Mouse (Mus musculus) lung, embryonic 16.5 days (tissue): ENCODE measurements around the gene Thoc6. TPM values are rescaled to one million over a fixed set of nuclear protein-coding genes. Genes with fewer than 3 reads are reported as not detected.
A peak's percentile ranks its signal among the peaks of the same experiment; 100 is the strongest.

Experiments
- ATAC-seq: fragments of 200-750 bp; cut with Nextera tagmentation; 2 replicates; pipeline ENCODE4 v1.8.0; 2017; ENCODE audit warnings: low read depth, mild to moderate bottlenecking, moderate library complexity
- H3K27ac ChIP-seq: fragments of 300-500 bp; sonication (generic); 2 replicates; pipeline ENCODE4 v1.5.1; 2014; ENCODE audit warnings: mild to moderate bottlenecking, control low read depth, low read length
- H3K27me3 ChIP-seq: fragments of 300-500 bp; sonication (generic); 2 replicates; pipeline ENCODE4 v1.6.1; 2014; ENCODE audit warnings: low read depth, low read length, mixed read lengths; ENCODE audit not compliant: control insufficient read depth, insufficient read depth
- H3K36me3 ChIP-seq: fragments of 300-500 bp; sonication (generic); 2 replicates; pipeline ENCODE4 v1.6.1; 2014; ENCODE audit warnings: low read length; ENCODE audit not compliant: control insufficient read depth, insufficient read depth
- H3K4me1 ChIP-seq: fragments of 300-500 bp; sonication (generic); replicated peaks from 2 replicates; pipeline ENCODE4 v1.6.1; 2014; ENCODE audit warnings: low read length, mixed read lengths; ENCODE audit not compliant: control insufficient read depth, insufficient read depth
- H3K4me2 ChIP-seq: fragments of 300-500 bp; sonication (generic); 2 replicates; pipeline ENCODE4 v1.6.1; 2014; ENCODE audit warnings: low read depth, low read length, control low read depth
- H3K4me3 ChIP-seq: fragments of 300-500 bp; sonication (generic); 2 replicates; pipeline ENCODE4 v1.5.1; 2014; ENCODE audit warnings: mild to moderate bottlenecking, low read length, control low read depth
- H3K9ac ChIP-seq: fragments of 300-500 bp; sonication (generic); 2 replicates; pipeline ENCODE4 v1.6.1; 2014; ENCODE audit warnings: low read length, control low read depth
- H3K9me3 ChIP-seq: fragments of 300-500 bp; sonication (generic); 2 replicates; pipeline ENCODE4 v1.6.1; 2016; ENCODE audit warnings: low read length; ENCODE audit not compliant: control insufficient read depth
- WGBS: fragments of 180-500 bp; shearing (Covaris S2); extraction: QIAGEN DNeasy Blood & Tissue Kit; methylation state at CpG from one replicate; pipeline ENCODE4 v1.1.7; 2014; 5-methylcytosine and 5-hydroxymethylcytosine counted together
- polyA plus RNA-seq: library from polyadenylated mRNA; unstranded; fragments of >200 nt; fragmentation: Nextera tagmentation; extraction: Ambion mirVana; gene quantifications from 2 replicates; pipeline ENCODE4 v1.2.1, GENCODE M21; 2015

Gene Thoc6
- polyA plus RNA-seq, 1 experiment from 2014 or later: 49.2 TPM

GRCm38 (mm10) chr17:23681086-23681485 lies 7.4 kb upstream of the Thoc6 start:
- H3K4me1 ChIP-seq: peaks cover 26% of the 10 kb centered on the region
- H3K9ac ChIP-seq: no peak overlapping the region
- no peaks in the 10 kb centered on the region for H3K9me3 ChIP-seq
- no peak for ATAC-seq
- H3K4me3 ChIP-seq: 0 out of 2 replicates have a peak overlapping the region, but pooled peaks have one; percentile 5
- no peak overlapping the region for H3K27ac ChIP-seq
- no peaks in the 10 kb centered on the region for H3K36me3 ChIP-seq
- WGBS: 43% methylated on average over 10 of the region's 10 CpGs
- H3K27me3 ChIP-seq: peaks cover 42% of the 10 kb centered on the region
- H3K4me2 ChIP-seq: peak overlapping the region; percentile 55

GRCm38 (mm10) chr17:23680336-23680735 lies 6.7 kb upstream of the Thoc6 start:
- Histone ChIP-seq H3K4me3 (peak overlapping the region; percentile 53), H3K36me3 (no peaks in the 10 kb centered on the region), H3K9me3 (no peaks in the 10 kb centered on the region), H3K27me3 (peaks cover 42% of the 10 kb centered on the region), H3K9ac (peak overlapping the region; percentile 65), H3K4me1 (peaks cover 34% of the 10 kb centered on the region), H3K27ac (peak overlapping the region; percentile 68; the same call in 1 of the 2 replicates), H3K4me2 (peak overlapping the region; percentile 55)
- ATAC-seq: no peak
- 46% methylated on average over 9 of the region's 9 CpGs for WGBS

GRCm38 (mm10) chr17:23679127-23679835 lies 5.6 kb upstream of the Thoc6 start, which contains the start of gene Cldn6:
Gene Cldn6 (plus strand): TSS chr17:23679249.
- Histone ChIP-seq H3K4me3 (peak within 1 kb of the TSS; percentile 53), H3K4me1 (peaks cover 44% of the 10 kb centered on the region), H3K27ac (peak within 1 kb of the TSS; percentile 68), H3K4me2 (peak within 1 kb of the TSS; percentile 55), H3K9ac (peak within 1 kb of the TSS; percentile 65), H3K27me3 (peaks cover 41% of the 10 kb centered on the region), H3K36me3 (no peaks in the 10 kb centered on the region), H3K9me3 (no peaks in the 10 kb centered on the region)
- ATAC-seq: peak; percentile 11; the same call in 1 of the 2 replicates
- 2% methylated on average over 38 of the region's 38 CpGs for WGBS

GRCm38 (mm10) chr17:23677236-23677679 lies 3.6 kb upstream of the Thoc6 start, which contains the start of gene Tnfrsf12a:
Gene Tnfrsf12a (minus strand): TSS chr17:23677468.
- peak; percentile 65 for ATAC-seq
- H3K27me3 ChIP-seq: peaks cover 31% of the 10 kb centered on the region
- peak within 1 kb of the TSS; percentile 74 for H3K4me2 ChIP-seq
- H3K27ac ChIP-seq: peak within 1 kb of the TSS; percentile 47
- H3K9ac ChIP-seq: peak within 1 kb of the TSS; percentile 64
- no peaks in the 10 kb centered on the region for H3K9me3 ChIP-seq
- peaks cover 48% of the 10 kb centered on the region for H3K4me1 ChIP-seq
- H3K4me3 ChIP-seq: peak within 1 kb of the TSS; percentile 54
- H3K36me3 ChIP-seq: no peaks in the 10 kb centered on the region
- WGBS: under 1% methylated on average over 34 of the region's 34 CpGs

- Histone ChIP-seq H3K4me2 (peak overlapping the region; percentile 74), H3K9ac (peak overlapping the region; percentile 64), H3K4me3 (peak overlapping the region; percentile 54), H3K27ac (peak overlapping the region; percentile 47), H3K4me1 (peaks cover 42% of the 10 kb centered on the region), H3K9me3 (no peaks in the 10 kb centered on the region), H3K36me3 (no peaks in the 10 kb centered on the region), H3K27me3 (peaks cover 24% of the 10 kb centered on the region)
- no peak for ATAC-seq
- under 1% methylated on average over 28 of the region's 37 CpGs for WGBS
Observed at GRCm38 (mm10) chr17:23676473-23677031, 2.9 kb upstream of the Thoc6 start.

GRCm38 (mm10) chr17:23675564-23676281 lies 2.0 kb upstream of the Thoc6 start:
- peak overlapping the region; percentile 54 for H3K4me3 ChIP-seq
- 19% methylated on average over 15 of the region's 15 CpGs for WGBS
- H3K4me2 ChIP-seq: peak overlapping the region; percentile 78
- H3K27me3 ChIP-seq: peaks cover 17% of the 10 kb centered on the region
- ATAC-seq: no peak
- peak overlapping the region; percentile 64 for H3K9ac ChIP-seq
- H3K27ac ChIP-seq: no peak overlapping the region
- no peaks in the 10 kb centered on the region for H3K9me3 ChIP-seq
- peaks cover 39% of the 10 kb centered on the region for H3K4me1 ChIP-seq
- no peaks in the 10 kb centered on the region for H3K36me3 ChIP-seq

GRCm38 (mm10) chr17:23675127-23675526 lies 1.4 kb upstream of the Thoc6 start:
- Histone ChIP-seq H3K36me3 (no peaks in the 10 kb centered on the region), H3K9me3 (no peaks in the 10 kb centered on the region), H3K27ac (peak overlapping the region; percentile 70), H3K4me3 (peak overlapping the region; percentile 68), H3K27me3 (peaks cover 15% of the 10 kb centered on the region), H3K4me2 (peak overlapping the region; percentile 78; the same call in 1 of the 2 replicates), H3K9ac (no peak overlapping the region), H3K4me1 (peaks cover 39% of the 10 kb centered on the region)
- no peak for ATAC-seq
- WGBS: 21% methylated on average over 5 of the region's 5 CpGs

GRCm38 (mm10) chr17:23674271-23674952 lies 730 bp upstream of the Thoc6 start:
- no peak for ATAC-seq
- H3K9ac ChIP-seq: peak overlapping the region; percentile 79

More at GRCm38 (mm10) chr17:23674271-23674952, 730 bp upstream of the Thoc6 start:
- peaks cover 4% of the 10 kb centered on the region; the same call in 1 of the 2 replicates for H3K36me3 ChIP-seq
- H3K9me3 ChIP-seq: no peaks in the 10 kb centered on the region
- H3K27me3 ChIP-seq: peaks cover 9% of the 10 kb centered on the region
- H3K4me1 ChIP-seq: peaks cover 39% of the 10 kb centered on the region
- H3K4me2 ChIP-seq: peak overlapping the region; percentile 78
- peak overlapping the region; percentile 70 for H3K27ac ChIP-seq
- peak overlapping the region; percentile 68 for H3K4me3 ChIP-seq
- 32% methylated on average over 9 of the region's 9 CpGs for WGBS
